Mouse (Mus musculus) CD4-positive helper T cell, adult 2 months (primary cell): ENCODE measurements around the gene Wdfy1.
A peak's percentile ranks its signal among the peaks of the same experiment; 100 is the strongest.

Experiments
- DNase-seq: peaks from one replicate; pipeline ENCODE4 v3.0.0-alpha.2; 2012; ENCODE audit warnings: low read depth, missing footprints, low spot score

Gene Wdfy1

DNA sequence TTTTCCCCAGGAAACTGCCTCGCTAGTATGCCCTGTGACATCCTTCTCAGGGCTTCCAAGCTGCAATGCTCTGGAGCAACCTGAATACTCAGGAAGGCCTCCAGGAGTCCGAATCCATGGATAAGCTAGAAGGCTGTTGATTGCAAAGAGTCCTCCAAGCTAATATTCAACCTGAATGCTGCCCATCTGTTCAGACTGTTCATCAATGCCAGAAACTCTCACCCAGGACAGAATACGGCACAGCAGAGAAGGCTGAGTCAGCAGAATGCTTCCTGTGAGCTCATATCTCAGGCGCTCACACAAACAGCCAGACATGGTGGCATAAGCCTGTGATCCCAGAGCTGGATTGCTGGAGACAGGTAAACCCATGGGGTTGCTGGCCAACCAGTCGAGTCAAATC, 62.9 kb downstream of the Wdfy1 start:
- no peak for DNase-seq

DNA sequence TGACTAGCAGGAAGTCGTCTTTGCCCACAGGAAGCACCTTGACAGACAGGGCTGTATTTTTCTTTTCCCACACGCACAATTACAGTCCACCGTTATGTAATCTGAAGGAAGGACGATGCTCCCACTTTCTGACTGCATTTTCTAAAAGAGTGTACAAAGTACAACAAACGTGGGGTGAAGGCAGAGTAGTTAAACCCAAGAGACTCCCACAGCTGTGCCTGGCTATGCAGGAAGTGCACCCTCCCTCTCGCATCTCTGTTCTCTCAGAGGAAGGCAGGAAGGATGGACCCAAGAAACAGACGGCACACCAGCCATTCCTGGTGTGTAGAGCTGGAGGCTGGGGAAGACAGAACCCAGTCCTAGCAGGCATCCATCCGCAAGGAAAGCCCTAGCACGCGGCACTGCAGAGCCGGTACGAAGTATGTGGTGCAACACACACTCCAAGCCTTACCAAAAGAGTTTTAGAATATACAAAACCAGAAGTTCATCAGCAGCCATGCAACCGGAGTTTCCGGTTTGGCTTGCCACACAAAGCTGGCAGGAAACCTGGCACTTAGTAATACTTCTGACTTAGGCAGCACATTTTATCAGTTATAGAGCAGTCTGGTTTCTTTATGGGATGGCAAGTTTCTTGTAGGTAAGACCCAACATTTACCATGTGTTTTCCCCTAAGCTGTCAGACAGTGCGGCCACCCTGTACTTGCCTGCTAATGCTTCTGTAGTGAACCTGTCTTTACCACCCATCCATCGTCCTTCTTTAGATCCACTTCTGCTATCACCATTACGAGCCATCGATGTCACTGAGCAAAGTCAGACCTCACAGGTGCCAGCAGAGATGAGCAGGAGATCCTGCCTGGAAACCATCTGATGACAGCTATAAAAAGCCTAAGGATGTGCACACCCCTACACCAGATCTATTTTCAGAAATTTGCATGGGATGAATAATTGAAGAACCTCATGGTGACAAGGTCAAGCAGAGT, 64.5 kb downstream of the Wdfy1 start:
- peak; percentile 62 for DNase-seq

DNA sequence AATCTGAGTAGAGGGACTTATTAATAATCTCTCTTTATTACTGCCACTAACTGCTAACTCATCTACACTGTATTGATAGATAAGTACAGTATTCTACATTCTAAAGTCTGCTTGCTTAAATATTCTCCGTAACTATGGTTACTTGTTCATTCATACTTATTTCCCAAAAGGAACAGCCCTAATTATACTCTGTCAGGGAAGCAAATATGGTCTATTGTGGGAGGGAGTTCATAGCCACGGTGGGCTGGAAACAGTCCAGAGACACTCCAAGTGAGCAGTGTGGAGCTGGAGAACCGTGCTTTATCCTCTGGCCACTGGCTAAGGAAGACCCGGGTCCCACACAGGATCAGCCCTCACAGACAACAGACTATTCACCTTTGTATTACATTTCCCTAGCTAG, 65.3 kb downstream of the Wdfy1 start:
- DNase-seq = no peak

DNA sequence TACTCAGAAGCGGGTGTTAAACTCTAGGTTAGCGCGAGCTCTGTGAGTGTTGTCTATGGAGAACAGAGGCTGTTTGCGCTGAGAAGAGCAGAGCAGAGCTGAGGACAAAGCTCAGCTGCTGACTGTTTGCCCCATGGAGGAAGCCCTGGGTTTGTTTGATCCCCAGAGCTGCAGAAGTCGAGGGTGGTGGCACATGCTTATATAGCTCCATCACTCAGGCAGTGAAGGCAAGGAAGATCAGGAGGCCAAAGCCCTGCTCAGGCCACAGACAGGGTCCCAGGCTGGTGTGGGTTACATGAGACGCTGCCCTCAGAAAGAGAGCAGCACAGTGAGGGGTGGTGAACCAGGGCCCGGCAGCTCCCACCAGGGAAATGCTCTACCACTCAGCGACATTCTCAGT, 65.7 kb downstream of the Wdfy1 start:
- no peak for DNase-seq

DNA sequence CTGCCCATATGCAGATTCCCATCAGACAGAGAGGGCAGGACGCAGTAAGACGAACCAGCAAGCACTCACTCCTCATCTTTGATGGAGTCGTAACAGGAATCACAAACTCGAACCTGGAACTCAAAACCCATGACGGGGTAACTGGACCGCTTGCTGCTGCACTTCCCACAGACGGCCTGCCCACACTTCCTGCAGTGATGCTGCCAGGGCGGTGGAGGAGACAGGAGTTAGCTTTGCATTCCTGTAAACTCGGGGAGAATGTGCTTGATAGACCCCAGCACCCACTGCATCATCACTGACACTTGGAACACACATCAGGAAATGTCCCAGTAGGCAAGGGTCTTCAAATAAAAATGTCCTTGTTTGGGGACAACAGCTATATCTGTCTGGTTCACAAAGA, 68.6 kb downstream of the Wdfy1 start:
- no peak for DNase-seq

DNA sequence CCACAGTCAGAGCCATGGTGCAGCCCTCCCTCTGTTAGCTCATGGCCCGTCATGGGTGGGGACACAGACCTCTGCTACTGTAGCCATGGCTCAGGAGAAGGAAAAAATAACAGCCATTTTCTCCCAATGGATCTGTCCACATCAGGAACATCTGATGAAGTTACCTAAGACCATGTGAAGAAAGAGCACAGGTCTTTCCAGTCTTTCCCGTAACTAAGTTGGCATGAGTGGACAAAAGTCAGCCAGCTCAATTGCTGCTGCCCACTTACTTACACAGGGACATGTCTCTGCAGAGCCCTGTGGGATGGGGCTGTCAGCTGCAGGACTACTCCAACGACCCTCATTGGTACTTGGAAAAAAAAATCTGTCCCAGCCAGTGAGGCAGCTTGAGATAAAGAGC, 69.2 kb downstream of the Wdfy1 start:
- DNase-seq = no peak

DNA sequence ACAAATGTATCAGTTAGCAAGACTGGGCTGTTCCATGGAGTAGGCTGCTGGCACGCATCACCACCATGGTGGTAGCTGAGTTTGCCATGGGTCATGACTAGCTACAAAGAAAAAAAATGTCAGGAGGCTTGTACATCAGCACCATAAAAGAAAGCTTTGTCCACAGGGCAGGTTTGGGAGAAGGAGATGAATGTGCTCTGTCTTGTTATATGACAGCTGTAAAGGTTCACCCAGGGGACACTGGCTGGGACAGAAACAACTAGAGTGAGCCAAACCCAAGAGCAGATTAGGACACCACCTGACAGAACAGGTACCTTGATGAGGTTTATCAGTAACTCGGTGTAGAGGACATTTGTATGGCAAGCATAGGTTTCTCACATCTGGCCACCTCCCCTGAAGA, 71.3 kb downstream of the Wdfy1 start:
- no peak for DNase-seq

DNA sequence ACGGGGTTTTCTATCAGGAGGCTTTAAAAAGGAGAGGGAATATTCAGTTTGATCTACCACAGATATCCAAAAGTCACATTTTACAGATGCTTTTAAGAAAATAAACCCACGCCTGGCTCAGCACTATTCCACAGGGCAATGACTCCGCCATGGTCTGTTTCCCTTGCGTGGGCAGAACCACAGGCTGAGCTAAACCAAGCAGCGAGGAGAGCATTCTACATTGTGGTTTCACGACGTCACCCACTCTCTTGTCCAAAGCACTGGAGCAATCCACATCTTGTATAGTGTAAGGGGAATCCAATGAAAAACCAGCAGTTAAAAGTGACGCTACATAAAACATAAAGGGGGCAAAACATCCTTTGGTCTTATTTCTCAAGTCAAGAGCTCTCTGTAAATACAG, 72.4 kb downstream of the Wdfy1 start:
- peak; percentile 47 for DNase-seq

DNA sequence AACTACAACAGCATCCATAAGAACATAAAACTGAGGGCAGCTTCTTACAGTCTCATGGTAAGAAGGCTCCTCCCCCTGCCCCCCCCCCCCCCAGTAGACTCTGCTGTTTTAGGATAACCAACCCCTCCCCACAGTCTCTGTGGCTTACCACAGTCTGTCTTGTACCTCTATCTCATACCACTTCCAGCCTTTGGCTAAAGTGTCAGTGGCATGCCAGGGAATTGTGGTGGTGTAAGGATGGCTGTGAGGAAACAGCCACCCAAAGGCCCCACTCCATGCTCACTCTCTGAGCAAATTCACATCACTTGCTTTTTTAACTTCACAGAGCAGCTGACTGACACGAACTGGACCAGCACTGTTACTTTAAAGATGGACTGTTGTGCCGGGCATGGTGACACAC, 77.4 kb downstream of the Wdfy1 start:
- DNase-seq = no peak

DNA sequence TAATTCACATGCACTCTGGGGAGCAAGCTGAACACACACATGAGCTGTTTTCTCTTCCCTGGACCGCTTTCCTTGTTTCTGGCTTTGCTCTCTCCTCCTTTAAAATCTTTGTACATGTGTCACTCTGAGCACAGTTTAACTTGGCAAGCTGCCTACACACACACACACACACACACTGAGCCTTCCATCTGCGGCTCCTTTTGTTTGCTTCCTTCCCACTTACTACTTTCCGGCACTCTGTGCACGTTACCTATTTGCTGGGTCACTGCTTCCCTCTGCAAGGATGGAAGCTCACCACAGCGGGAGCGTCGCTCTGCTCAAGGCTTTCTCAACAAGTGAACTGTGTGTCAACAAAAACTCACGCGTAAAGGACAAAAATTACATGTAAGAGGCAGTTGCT, 78.6 kb downstream of the Wdfy1 start:
- no peak for DNase-seq

DNA sequence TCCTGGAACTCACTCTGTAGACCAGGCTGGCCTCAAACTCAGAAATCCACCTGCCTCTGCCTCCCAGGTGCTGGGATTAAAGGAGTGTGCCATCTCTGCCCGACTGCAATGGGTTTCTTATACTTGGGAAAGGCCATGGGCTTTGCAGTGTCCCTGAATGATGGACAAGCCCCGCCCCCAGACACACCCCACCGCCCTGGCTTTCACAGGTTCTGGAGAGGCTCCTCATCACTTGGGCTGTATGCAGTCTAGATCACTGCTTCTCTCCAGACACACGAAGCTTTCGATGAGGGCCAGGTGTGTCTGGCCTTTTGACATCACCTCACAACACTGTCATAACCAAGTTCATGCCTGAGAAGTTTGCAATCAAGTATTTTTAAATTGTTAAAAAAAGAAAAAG, 79.0 kb downstream of the Wdfy1 start:
- no peak for DNase-seq

DNA sequence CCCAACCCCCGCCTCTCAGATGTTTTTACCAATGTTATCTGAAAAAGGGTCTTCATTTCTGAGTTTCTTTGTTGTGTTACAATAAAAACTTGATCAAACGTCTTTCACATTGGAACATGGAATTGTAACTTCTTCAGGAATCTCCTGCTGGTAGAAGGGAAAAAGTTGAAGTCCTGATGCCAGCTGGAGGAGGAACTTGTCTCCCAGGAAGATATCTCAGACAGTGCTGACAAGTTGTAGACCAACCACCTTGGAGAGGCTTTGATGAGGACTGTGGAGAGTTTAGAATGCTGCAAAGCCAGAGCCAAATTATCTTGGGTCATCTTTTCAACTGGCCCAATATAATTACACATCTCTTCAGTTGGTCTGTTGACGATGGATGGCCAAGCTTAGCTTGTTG, 83.5 kb downstream of the Wdfy1 start:
- DNase-seq = no peak

DNA sequence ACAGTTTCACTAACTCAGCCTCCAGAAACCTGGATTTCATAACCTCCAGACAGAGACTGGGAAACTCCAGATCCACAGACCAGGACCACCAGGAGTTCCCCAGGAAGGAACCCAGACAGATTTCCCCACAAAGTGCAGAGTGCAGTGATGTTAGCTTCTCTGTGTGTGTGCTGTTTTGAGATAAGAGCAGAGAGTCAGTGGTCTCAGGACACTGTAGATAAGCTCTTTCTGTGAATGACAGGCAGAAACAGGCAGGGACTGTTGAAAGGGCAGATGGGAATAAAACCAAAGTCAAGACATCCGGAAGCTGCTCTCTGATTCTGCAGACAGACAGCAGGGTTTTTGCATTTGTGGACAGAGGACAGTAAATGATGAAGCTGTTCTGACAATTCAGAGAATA, 88.7 kb downstream of the Wdfy1 start:
- no peak for DNase-seq

DNA sequence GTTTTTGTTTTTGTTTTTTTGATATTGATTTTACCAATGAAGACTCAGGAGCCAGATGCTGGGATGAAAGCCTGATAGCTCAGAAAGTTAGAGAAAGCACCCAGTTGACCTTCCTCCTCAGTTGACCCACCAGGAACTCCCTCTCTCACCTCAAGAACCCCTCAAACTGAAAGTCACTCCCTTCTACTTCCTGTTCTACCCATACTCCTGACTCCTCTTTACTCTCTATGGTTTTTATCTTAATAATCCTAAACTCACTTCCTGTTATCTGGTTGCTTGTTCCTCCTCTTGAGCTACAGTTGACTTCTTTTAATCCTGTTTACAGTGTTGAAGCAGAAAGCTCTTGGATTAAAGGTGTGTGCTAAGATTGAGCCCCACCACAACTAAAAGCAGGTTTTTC, 91.9 kb downstream of the Wdfy1 start:
- DNase-seq = peak; percentile 15

DNA sequence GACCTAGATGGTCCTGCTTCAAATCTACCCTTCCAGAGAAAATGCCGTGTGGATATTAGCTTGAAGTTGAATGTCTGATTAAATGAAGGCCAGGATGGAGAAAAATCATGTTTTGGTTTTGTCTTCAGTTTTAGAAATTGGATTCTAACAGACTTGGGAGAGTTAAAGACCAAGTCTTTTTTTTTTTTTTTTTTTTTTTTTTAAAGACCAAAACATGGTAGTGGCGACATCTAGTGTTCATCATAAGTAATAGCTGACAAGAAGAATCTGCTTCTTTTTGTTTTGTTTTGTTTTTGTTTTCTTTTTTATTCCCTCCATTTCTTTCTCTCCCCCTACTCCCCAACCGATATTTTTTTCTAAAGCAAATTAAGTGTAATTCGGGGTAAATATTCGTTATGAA, 93.0 kb downstream of the Wdfy1 start:
- peak; percentile 47 for DNase-seq

DNA sequence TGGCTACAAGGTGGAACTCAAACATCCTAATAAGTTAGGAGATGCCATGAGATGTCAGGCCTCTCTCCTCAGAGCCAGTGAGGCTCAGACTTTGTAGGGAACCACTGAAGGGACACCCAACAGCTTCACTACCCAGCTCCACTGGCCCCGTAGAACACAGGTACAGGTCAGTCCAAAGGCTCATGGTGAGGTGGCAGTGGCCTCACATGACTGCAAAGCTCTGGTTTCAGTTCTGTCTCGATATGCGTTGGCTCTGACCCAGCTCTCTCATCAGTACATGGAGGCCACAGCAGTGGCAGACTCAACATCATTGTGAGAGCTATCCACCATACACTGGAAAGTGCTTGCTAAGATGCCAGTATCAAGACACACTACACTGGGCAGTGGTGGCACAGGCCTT, 95.2 kb downstream of the Wdfy1 start:
- no peak for DNase-seq

DNA sequence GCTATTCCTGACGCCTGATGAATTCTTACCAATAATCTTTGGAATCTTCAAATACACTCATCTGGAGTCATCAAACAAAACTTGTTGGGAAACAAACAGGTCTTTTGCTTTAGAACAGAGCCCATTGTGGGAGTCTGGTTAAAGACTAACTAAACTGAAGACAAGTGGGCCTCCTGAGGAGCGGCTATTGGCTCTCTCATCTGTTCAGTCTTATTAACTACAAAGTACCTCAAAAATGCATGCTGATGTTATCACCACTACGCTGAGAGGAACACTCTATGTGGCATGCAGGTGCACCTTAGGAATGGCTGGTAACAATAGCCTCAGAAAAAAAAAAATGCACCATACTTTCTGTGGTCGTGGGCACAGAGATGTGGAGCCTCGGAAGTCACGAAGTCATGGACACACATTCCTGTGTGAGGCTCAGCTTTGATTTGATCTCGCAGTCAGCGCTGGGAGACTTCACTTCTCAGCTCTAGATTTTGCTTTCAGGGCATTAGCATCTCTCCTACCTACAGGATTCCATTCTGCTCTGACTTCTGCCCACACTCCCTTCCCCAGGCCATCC, 97.7 kb downstream of the Wdfy1 start:
- DNase-seq = no peak

DNA sequence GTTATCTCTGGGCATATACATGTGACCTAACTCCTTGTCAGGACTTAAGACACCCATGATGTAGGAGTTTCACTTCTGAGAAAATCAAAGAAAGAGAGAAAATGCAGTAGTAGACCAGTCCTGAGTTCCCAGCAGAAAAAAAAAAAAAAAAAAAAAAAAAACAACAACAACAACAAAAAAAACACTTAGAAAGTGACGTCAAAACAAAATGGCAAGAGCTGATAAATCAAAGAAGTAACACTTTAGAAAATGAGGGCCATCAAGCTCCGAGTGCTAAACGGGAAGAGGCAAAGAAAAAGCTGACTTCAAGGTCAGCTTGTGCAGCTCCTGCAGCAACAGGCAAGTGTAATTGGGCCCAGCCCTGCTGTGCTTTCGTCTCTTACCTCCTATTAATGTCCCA, 100.2 kb downstream of the Wdfy1 start:
- DNase-seq = no peak

DNA sequence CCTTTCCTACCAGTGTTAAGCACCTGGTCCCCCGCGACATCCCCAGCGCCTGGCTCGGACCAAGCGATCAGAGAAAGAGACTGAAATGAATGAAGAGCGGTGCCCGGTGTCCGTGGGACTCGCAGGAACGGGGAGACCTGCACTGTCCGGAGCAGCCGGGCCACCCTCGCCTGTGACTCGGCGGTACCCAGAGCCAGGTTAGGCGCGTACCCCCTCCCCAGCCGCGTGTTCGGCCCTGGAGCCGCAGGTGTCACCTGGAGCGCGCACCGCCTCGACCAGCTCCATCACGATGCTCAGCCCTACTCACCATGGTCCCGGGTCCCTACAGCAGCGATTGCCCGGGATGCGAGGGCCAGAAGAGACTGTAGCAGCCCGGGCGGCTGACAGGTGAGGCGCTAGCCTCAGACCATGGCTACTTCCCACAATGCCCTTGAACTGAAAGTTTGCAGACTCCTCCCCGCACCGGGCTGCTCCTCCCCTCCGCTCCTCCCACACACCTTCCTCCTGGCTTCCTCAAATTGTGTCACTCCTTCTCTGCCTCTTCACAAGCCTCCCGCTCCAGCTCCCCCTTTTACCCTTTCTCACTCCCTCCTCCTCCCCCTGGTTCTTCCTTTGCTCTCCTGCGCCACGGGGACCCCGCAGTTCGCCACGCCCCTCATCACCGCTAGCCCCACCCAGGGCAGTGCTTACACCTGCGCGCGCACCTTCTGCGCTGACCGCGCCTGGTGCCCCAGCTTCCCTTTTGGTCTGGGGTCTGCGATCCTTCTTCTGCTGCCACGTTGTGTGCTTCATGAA, 104.2 kb downstream of the Wdfy1 start, which contains the start of gene Ap1s3:
Gene Ap1s3, minus strand, starts transcription at position 430 of the 795 bp plus-strand sequence.
- peak; percentile 84 for DNase-seq

DNA sequence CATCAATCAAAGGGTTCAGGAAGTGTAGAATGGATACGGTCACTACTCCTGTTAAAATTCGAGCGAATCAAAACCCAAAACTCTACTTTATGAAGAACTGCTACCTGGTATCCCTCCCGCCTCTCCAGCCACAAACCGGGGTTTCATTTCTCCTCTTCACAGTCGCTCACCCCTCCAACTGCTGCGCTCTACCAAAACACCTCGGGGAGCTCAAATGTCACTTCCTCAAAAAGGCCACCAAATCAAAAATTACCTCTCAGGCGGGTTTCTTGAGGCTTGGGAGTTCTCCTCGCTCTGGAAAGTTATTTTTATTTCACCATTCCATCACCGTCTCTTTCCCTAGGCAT, 104.8 kb downstream of the Wdfy1 start:
- DNase-seq = peak; percentile 47

DNA sequence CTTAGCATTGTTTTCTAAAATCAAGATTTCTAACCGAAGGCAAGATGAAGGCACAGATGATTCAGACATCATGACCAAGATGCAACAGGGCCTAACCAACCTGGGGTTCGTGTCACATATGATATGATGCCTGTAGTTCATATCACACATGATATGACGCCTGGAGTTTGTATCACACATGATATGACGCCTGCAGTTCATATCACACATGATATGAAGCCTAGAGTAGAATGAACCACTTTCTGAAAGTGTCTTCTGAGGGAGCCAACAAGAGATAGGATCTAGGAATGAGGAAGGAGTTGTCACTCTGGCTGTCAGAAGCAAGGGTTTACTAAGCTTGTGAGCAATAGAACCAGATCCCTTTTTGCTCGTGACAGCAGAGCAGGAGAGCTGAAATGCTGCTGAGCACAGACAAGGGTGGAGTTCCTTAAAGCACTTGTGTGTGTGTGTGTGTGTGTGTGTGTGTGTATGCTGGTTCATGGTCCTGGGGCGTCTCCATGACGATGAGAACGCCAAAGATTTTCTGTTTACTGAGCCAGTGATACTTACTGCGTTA, 106.4 kb downstream of the Wdfy1 start:
- DNase-seq = no peak

DNA sequence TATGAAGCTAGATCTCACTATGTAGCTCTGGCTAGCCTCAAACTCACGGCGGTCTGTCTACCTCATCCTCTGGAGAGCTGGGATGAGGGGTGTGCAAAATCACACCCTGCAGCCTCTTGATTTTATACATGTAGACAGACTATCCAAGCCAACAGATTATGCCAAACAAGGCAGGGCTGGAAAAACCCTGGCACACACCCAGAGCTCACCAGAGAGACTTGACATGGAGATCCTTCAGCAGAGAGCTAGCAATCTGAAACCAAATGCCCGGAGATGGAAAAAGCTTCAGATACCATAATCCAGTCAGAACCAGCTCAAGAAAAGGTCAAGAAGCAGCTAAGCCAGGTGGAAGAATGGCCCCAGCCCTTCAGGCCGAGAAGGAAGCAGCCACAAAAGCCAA, 111.0 kb downstream of the Wdfy1 start:
- DNase-seq = no peak
